Mouse (Mus musculus): ENCODE measurements around the gene Osbp2.

Osbp2 gene

GRCm38 (mm10) chr11:3761775-3762501, 101.8 kb downstream of the Osbp2 start:
- intact Hi-C loops (cut with DNase I) = no loop called here

- intact Hi-C loops (cut with DNase I) = no loop called here
Measured at GRCm38 (mm10) chr11:3761339-3761738, 102.4 kb downstream of the Osbp2 start.

- intact Hi-C loops (cut with DNase I) = no loop called here
Measured at GRCm38 (mm10) chr11:3759433-3759832, 104.3 kb downstream of the Osbp2 start.

DNA sequence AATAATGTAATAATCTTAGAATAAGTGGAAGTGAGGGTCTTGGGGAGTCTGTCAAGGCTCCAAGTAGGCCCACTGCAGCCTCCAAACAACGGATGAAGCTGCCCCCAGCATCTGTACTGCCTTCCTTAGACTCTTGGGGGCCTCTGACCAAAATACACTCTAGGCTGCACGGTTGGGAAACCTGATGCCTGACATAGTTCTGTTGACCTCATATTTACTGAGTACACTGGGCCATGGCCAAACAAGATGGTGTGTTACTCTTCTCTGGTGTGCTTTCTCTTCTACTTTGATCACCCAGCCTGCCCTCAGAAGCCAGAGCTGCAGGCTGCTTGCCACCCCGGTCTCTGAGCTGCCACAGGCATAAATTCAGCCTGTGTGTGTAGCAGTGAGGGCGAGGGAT, 108.4 kb downstream of the Osbp2 start:
- intact Hi-C loops (cut with DNase I) = no loop called here

DNA sequence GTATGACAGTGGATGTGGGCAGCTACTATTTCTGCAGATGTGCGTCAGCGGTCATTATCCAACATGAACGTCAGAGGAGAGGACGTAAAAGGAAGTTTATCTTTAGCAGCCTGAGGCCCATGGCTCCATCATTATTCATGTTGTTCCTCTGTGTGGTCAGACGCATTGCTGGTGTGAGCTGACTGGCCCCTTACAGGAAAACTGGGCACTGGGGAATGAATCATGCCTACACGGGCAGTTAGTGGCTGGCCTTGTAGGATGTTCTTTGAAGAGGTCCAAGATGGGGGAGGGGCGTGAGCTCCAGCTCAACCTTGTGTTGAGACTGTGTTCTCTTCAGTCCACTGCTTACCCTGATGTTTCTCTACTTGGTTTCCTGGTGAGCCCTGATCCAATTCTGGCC, 109.0 kb downstream of the Osbp2 start:
- intact Hi-C loops (cut with DNase I) = no loop called here

GRCm38 (mm10) chr11:3753897-3754296, 109.8 kb downstream of the Osbp2 start:
- intact Hi-C loops (cut with DNase I) = no loop called here

GRCm38 (mm10) chr11:3752766-3753165, 110.9 kb downstream of the Osbp2 start:
- intact Hi-C loops (cut with DNase I) = no loop called here

DNA sequence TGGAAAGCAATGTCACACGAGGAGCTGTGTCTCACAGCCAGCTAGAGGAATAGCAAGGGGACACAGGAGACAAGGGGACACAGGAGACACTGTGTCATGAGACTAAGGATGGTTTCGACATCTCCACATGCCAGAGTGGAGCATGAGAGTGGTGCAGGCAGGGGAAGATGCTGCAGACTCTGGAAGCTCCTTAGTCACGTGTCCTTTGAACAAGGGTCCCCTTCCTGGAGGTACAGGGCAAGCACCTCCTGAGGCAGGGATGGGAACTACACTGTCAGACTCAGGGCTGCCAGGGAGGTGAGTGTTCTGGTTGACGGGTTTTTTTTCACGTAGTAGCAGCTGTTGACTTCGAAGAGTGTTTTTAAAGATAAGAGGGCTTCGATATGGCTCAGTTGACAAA, 113.9 kb downstream of the Osbp2 start:
- intact Hi-C loops (cut with DNase I) = no loop called here

DNA sequence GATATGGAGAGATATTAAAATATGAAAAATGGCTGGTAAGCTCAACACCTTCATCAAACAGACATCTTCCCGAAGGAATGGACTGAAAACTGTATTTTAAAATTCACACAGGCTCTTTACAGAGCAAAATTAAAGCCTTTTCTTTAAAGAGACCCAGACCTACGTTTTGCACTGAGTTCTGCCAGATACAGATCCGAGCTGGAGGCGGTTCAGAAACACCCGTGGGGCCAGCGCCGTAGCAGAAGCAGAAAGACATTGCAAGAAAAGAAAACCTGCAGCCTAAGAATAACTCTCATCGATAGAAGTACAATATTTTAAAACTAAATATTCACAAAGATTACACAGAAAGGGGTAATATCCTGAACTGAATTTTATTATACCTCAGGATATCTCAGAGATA, 121.3 kb downstream of the Osbp2 start:
- intact Hi-C loops (cut with DNase I) = no loop called here

DNA sequence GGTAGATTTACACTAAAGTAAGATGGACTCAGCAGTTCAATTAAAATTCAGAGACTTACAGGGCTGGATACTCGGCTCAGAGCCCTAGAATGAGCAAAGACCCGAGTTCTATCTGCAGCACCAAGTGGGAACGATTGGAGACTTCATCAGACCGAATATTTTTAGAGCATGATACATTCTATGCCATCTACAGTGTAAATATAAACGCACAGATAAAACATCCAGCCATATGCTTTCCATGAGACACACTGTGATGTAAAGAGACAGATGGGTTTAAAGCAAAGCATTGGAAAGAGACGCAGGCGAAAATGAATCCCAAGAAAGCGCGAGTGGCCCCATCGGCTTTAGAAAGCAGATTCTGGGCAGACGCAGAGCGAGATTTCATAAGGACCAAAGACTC, 122.5 kb downstream of the Osbp2 start:
- intact Hi-C loops (cut with DNase I) = no loop called here

- intact Hi-C loops (cut with DNase I) = no loop called here
Measured at GRCm38 (mm10) chr11:3738778-3739177, 124.9 kb downstream of the Osbp2 start.

DNA sequence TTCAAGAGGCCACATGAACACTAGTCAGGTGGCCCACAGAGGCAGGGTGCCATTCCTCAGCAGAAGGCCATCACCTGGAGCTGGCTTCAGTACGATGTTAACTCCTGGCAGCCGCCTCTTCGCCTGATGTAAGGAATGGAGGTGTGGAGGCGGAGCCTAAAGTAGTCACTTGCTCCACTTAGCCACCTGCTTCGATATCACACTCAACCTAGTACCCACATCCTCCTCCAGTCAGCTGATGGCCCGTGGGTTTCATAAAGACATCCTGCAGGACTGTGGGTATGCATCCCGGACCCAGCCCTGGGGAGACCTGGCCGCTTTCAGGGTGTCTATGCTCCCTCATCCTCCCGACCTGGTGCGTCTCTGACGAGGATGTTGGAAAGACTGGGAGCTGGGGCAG, 128.0 kb downstream of the Osbp2 start:
- intact Hi-C loops (cut with DNase I) = no loop called here

DNA sequence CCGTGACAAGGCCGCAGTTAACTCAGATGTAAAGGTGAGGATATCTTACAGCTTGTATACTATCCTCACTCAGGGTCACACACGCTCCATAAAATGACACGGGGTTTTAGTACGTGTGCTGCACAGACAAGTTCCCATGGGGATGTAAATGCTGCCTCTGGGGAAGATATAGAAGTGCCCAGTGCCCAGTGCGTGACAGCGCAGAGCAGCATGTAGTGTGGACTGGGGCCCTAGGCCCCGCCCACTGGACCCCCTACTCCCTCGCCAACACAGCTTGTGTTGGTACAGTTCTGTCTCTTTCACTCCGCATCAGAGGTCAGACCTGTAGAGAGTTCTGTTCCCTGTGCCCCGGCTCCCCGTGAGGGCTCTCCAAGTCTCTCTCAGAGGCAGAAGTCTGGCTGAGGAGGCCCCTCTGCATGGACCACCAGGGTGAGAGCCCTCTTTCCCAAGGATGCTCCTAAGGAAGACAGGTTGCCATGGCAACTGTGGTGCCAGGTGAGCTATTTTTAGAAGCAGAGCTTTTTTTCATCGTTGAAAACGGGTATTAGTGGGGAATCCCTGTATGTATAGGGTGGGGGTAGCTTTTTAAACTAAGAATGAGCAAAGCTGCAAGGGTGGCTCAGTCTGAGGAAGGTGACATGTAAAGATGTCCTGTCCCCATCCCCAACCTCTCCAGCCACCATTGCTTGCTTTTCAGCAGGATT, 129.6 kb downstream of the Osbp2 start:
- intact Hi-C loops (cut with DNase I) = no loop called here

- intact Hi-C loops (cut with DNase I) = no loop called here
Measured at GRCm38 (mm10) chr11:3731469-3731868, 132.2 kb downstream of the Osbp2 start.

DNA sequence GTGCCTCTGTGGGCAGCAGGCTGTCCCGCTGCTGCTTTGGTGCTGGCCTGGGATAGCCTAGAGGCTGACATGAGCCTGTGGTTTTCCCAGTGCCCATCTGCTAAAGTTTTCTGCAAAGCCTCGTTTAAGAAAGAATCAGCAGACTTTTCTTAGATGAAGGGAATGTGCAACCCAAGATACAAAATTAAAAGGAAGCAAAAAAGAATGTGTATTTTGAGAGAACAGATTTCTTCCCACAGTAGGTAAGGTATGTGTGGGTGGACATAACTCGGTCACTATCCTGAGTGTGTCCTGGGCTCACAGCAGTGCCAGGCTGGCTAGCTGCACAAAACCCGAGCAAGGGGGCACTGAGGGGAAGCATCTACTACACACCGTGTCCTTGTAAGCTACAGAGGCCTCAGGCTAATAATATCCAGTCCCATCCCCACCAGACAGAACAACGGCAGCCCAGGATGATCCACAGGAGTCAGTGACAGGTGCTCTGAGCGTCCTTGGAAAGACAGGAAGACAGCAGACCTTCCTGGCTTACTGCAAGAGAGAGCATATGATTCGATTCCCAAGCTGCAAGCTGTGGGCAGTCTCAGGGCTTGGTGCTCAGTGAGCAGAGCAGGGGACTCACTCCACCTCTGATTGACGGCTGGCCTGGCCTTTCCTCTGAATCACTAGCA, 136.1 kb downstream of the Osbp2 start:
- intact Hi-C loops (cut with DNase I) = no loop called here

GRCm38 (mm10) chr11:3725331-3726054, 138.2 kb downstream of the Osbp2 start:
- intact Hi-C loops (cut with DNase I) = no loop called here

DNA sequence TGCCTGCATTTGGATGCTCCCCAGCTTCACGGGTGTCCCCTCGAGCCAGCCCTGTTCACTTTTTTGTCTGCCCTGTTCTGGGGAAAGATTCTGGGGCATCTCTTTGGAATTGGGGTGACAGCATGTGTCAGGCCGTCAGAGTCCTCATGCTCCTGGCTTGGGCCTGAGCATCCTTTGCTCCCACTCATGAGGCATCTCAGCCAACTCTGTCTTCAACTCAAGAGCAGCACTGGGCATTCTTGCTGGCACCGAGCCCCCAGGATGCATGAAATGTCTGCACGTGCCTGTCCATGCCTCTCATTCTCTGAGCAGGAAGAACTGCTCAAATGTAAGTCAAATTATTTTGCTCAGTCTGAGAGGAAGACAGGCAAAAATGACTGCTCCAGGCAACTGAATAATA, 139.0 kb downstream of the Osbp2 start:
- intact Hi-C loops (cut with DNase I) = no loop called here

GRCm38 (mm10) chr11:3723910-3724309, 139.8 kb downstream of the Osbp2 start:
- intact Hi-C loops (cut with DNase I) = no loop called here

DNA sequence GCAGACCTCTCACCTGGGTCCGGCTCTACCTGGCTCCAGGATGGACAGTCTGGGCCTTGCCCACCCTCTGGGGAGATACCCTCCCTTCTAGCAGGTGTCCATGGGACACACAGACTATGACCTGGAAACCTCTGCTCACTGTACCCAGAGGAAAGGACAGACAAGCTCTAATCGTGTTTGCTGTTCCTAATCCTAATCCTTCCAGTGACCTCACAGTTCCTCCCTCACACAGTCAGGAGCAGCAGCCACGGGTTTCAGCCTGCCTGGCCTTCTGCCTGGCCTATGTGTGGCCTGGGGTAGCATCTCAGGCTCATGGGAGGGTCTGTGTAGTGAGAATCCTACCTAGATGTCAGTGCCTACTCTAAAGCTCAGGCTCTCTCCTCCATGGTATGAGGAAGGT, 140.8 kb downstream of the Osbp2 start:
- intact Hi-C loops (cut with DNase I) = no loop called here

- intact Hi-C loops (cut with DNase I) = no loop called here
Measured at GRCm38 (mm10) chr11:3722036-3722435, 141.7 kb downstream of the Osbp2 start.

DNA sequence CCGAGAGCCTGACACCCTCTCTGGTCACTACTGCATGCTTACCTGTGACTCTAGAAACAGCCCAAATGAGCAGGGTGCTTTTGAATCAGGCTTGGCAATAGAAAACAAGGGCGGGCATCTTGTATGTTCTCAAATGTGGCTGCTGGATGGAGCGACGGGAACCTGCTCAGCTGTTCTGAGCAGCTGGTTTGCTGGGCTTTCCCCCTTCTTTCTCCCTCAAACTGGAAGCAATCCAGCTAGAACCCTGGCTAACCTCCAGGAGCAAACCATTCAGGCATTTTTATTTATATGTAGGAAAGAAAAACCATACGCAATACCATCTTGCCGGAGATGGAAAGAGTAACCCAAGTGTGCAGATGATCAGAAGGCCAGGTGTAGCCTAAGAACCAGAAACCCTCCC, 147.0 kb downstream of the Osbp2 start:
- intact Hi-C loops (cut with DNase I) = no loop called here

DNA sequence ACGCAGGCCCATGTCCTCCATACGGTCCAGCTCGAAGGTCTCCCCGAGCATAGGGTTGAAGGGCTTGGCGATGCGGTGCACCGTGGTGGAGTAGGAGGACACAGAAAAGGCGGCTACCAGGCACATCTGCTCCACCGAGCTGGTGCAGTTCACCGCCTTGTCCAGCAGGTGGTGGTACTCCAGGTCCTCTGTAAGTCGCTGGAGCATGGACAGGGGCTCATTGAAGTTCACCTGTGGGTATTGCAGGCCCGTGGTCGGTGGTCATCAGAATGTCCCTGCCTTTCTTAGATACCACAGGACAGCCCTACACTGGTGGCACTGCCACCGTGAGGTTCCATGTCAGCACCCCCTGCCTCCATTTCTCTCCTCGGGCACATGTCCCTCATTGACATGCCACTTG, 149.2 kb downstream of the Osbp2 start:
- intact Hi-C loops (cut with DNase I) = loop anchor here (2.0 kb wide), 1 partner anchor 72 kb away; no protein-coding TSS in a partner anchor
